Mouse (Mus musculus): ENCODE measurements around the gene Lyzl6. TPM values are rescaled to one million over a fixed set of nuclear protein-coding genes. Genes with fewer than 3 reads are reported as not detected.
"Not testable (repeated sequence)": the region's sequence is repeated elsewhere in the genome, so short reads cannot be mapped to it uniquely, and the experiment has no call there.

The Lyzl6 gene
- polyA plus RNA-seq (2016; fragmentation: Nextera tagmentation; extraction: Ambion mirVana): not detected in 2 replicates

DNA sequence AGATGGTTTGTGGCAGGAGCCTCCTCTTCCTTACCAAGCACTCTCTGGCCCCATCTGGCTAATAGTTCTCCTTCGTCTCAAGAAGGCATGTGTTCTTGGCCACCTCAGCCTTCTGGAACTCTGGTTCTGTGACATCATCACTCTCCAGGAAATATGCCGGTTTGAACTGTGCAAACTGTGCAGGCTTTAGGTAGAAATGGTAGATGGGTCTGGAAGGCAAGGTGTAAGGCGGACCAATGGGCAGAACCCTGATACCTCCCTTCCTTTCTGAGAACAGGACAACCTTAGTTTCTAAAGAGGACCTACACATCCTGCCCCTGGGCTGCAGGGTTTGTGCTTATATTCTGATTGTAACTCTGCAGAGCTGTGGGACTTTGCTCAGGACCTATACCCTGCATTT, at the start of gene Lyzl6:
Lyzl6 (minus strand) TSS at position 101 of the 400 bp plus-strand sequence.
- DNase-seq (ENCODE audit: low spot score): no peak
- Histone ChIP-seq H3K27ac (no peak within 1 kb of the TSS), H3K36me3 (no peaks in the 10 kb centered on the region), H3K4me3 (no peak within 1 kb of the TSS), H3K27me3 (ENCODE audit: insufficient read depth, poor library complexity, severe bottlenecking) (peaks cover 51% of the 10 kb centered on the region), H3K4me1 (no peaks in the 10 kb centered on the region), H3K9me3 (no peaks in the 10 kb centered on the region)
- WGBS: 66% methylated on average over 3 of the region's 3 CpGs

DNA sequence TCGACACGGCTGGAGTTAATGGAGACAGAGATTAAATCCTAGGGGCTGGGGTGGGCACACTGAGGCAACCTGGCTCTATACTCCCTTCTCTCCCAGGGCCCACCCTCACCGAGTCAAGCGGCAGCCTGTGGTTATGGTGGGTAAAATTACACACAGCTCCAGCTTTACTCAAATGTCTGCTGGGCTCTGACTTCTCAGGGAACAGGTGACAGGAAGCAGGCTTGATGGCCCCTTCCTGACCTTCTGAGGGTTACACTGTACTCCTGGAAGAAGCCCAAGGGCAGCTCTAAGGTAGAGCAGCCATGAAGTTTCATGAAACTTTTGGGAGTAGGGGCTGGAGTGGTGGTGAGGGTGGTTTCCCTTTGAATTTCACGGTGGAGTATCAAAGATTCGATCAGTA, 48.0 kb upstream of the Lyzl6 start:
- Histone ChIP-seq H3K4me3 (no peak overlapping the region), H3K36me3 (peaks cover 58% of the 10 kb centered on the region), H3K27me3 (ENCODE audit: insufficient read depth, poor library complexity, severe bottlenecking) (no peaks in the 10 kb centered on the region), H3K4me1 (peaks cover 71% of the 10 kb centered on the region), H3K27ac (peak overlapping the region; percentile 2; the same call in 1 of the 2 replicates), H3K9me3 (no peaks in the 10 kb centered on the region)
- no peak for DNase-seq (ENCODE audit: low spot score)
- 70% methylated on average over 6 of the region's 6 CpGs for WGBS

DNA sequence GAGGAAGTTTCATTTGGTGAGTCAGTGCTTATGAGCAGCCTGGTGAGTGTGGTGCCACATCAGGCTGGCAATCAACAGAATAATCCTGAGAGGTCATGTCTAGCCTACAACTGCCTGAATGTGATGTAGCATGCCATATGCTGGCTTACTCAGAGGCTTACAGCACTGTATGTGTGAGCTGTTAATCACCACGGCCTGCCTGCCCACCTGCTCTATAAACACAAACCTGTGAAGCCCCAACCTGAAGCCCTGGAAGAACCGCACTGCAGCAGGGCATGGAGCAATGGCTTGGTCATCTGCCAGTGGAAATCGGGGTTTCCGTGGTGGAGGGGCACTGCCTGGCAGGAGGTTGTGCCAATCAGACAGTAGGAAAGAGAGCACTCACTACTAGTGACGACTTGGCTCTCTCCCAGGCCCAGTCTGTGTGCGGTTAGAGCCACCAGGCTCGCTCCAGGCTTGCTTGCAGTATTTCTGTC, 46.6 kb upstream of the Lyzl6 start:
- peaks cover 56% of the 10 kb centered on the region for H3K4me1 ChIP-seq
- no peak overlapping the region for H3K4me3 ChIP-seq
- H3K9me3 ChIP-seq: no peaks in the 10 kb centered on the region
- H3K27ac ChIP-seq: no peak overlapping the region
- H3K27me3 ChIP-seq (ENCODE audit: insufficient read depth, poor library complexity, severe bottlenecking): no peaks in the 10 kb centered on the region
- H3K36me3 ChIP-seq: peaks cover 73% of the 10 kb centered on the region
- no peak for DNase-seq (ENCODE audit: low spot score)
- WGBS: 90% methylated on average over 7 of the region's 7 CpGs

DNA sequence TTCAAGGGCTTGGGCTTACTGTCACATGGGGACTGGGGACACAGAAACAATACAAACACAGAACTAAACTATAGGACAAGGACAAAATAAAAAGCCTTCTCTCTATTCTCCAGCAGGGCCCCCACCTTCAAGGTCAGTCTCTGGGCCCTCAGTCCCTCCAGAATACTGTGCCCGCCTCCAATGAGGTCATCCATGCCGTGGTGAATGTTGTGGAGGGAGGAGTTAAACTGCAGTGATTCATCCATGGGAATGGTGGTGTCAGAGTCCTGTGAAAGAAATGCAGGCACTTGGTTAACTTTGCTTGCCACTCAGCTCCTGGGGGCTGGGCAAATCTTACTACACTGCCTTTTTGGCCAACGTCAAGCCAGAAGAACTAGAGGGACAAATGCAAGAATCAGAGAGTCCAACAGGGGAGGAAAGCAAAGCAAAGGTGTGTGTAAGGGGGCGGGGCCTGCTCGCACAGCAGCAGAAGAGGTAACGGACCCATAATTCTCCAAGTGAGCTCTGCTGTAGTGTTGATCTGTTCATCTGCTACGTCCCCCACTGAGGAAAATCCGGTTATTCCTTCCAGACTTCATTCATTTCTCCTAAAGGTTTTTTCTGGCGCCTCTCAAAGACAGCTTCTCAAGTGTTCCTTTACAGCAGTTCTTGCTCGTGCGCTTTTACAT, 45.1 kb upstream of the Lyzl6 start:
- H3K27ac ChIP-seq: peak overlapping the region; percentile 64
- WGBS: 82% methylated on average over 11 of the region's 11 CpGs

DNA sequence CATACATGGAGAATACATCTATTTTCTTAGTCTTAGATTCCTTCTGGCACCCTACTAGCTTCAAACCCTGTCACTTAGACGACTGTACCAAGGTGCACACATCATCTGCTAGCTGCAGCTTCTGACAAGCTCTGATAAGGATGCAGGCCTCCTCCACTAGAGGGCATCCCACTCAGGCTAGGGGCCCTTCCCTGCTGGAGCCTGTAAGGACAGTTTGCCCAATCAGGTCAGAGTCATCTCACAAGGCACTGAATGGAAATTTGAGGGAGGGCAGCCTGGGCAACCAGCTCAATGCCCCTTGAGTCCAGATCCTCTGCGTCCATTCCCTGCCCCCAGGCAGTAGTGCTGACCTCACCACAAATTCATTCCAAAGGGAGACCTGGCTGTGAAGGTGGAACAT, 38.4 kb upstream of the Lyzl6 start:
- H3K36me3 ChIP-seq: peaks cover 60% of the 10 kb centered on the region
- H3K27me3 ChIP-seq (ENCODE audit: insufficient read depth, poor library complexity, severe bottlenecking); H3K4me3 ChIP-seq; H3K9me3 ChIP-seq; H3K27ac ChIP-seq; H3K4me1 ChIP-seq: not testable (repeated sequence)
- DNase-seq (ENCODE audit: low spot score): peak; percentile 82
- 34% methylated on average over 2 of the region's 2 CpGs for WGBS

More for the DNA sequence above, 45.1 kb upstream of the Lyzl6 start:
- Histone ChIP-seq H3K27me3 (ENCODE audit: insufficient read depth, poor library complexity, severe bottlenecking) (no peaks in the 10 kb centered on the region), H3K4me1 (peaks cover 42% of the 10 kb centered on the region), H3K4me3 (no peak overlapping the region), H3K36me3 (peaks cover 85% of the 10 kb centered on the region), H3K9me3 (no peaks in the 10 kb centered on the region)
- DNase-seq (ENCODE audit: low spot score): no peak

- Histone ChIP-seq H3K27ac (no peak overlapping the region), H3K27me3 (ENCODE audit: insufficient read depth, poor library complexity, severe bottlenecking) (no peaks in the 10 kb centered on the region), H3K36me3 (peaks cover 45% of the 10 kb centered on the region), H3K4me1 (no peaks in the 10 kb centered on the region), H3K9me3 (no peaks in the 10 kb centered on the region), H3K4me3 (no peak overlapping the region)
- no peak for DNase-seq (ENCODE audit: low spot score)
- WGBS: 44% methylated on average over 3 of the region's 3 CpGs
Measured at GRCm38 (mm10) chr11:103675556-103675955, 36.9 kb upstream of the Lyzl6 start.

DNA sequence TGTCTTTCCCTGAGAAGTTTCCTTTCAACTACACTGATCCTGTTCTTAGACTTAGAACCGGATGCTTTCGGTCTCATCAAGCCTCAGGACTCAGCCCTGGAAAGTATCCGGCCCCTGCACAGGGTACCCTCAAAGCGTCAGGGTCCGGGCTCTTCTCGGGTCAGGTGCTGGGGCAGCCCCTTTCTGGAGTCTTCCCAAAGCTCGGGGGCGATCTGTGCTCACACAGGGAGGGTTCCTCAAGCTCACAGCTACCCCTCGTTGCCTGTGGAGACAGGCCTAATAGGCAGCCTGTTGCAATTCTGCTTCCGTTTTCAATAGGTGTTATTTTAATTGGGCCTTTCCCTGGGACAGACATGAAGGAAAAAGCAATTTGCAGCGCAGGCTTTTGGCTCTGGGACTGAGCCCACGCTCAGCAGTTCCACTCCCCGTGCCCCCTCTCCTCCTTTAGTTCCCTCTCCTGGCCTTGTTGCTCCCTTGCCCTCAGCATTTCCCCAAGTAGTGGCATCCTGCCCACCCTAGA, 28.3 kb upstream of the Lyzl6 start:
- no peaks in the 10 kb centered on the region for H3K9me3 ChIP-seq
- H3K27ac ChIP-seq: no peak overlapping the region
- DNase-seq (ENCODE audit: low spot score): no peak
- no peaks in the 10 kb centered on the region for H3K36me3 ChIP-seq
- peaks cover 7% of the 10 kb centered on the region; the same call in 1 of the 2 replicates for H3K4me1 ChIP-seq
- no peak overlapping the region for H3K4me3 ChIP-seq
- H3K27me3 ChIP-seq (ENCODE audit: insufficient read depth, poor library complexity, severe bottlenecking): peaks cover 9% of the 10 kb centered on the region
- WGBS: 63% methylated on average over 13 of the region's 13 CpGs

DNA sequence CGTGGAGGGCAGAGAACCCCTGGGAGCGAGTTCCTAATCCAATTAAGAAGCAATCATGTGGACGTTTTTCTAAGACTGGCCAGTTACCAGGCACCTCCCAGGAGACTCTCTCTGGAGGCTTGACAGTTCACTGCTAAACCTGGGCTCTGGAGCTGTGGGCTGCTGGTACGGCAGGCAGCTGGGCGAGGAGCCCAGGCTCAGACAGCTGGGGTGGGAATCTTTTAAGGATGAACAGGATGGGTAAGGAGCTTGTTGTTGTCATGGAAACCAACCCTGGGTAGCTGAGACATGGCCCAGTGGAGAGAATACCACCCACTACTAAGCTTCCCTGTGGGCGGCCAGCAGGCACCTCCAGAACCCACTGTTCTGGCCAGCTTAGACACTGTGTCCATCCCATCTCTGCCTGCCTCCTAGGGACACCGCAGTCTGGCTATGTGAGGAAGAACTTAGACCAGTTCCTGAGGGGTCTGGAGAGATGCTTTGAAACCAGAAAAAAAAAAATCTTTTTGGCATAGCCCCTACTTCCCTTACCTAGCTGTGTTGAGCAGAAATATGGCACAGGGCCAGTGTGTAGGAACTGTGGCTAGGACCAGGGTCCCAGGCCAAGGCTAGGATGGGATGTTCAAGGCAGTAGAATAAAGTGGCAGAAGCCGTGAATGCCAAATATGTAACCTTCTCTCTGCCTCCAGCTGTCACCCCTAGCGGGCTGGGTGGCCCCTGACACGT, 27.7 kb upstream of the Lyzl6 start:
- no peaks in the 10 kb centered on the region for H3K36me3 ChIP-seq
- WGBS: 32% methylated on average over 10 of the region's 10 CpGs
- no peak for DNase-seq (ENCODE audit: low spot score)

GRCm38 (mm10) chr11:103665695-103666094, 27.0 kb upstream of the Lyzl6 start:
- H3K4me3 ChIP-seq: no peak overlapping the region
- no peak for DNase-seq (ENCODE audit: low spot score)
- WGBS: 42% methylated on average over 1 of the region's 1 CpGs
- H3K36me3 ChIP-seq: no peaks in the 10 kb centered on the region
- no peaks in the 10 kb centered on the region for H3K9me3 ChIP-seq
- no peak overlapping the region for H3K27ac ChIP-seq
- peaks cover 9% of the 10 kb centered on the region for H3K27me3 ChIP-seq (ENCODE audit: insufficient read depth, poor library complexity, severe bottlenecking)
- H3K4me1 ChIP-seq: peaks cover 7% of the 10 kb centered on the region; the same call in 1 of the 2 replicates

More for the DNA sequence above, 27.7 kb upstream of the Lyzl6 start:
- peaks cover 7% of the 10 kb centered on the region; the same call in 1 of the 2 replicates for H3K4me1 ChIP-seq
- peaks cover 9% of the 10 kb centered on the region for H3K27me3 ChIP-seq (ENCODE audit: insufficient read depth, poor library complexity, severe bottlenecking)
- H3K4me3 ChIP-seq: no peak overlapping the region
- H3K9me3 ChIP-seq: no peaks in the 10 kb centered on the region
- H3K27ac ChIP-seq: no peak overlapping the region

- peaks cover 7% of the 10 kb centered on the region; the same call in 1 of the 2 replicates for H3K4me1 ChIP-seq
- no peaks in the 10 kb centered on the region for H3K36me3 ChIP-seq
- no peaks in the 10 kb centered on the region for H3K9me3 ChIP-seq
- no peak overlapping the region for H3K4me3 ChIP-seq
- H3K27me3 ChIP-seq (ENCODE audit: insufficient read depth, poor library complexity, severe bottlenecking): peaks cover 9% of the 10 kb centered on the region
- no peak for DNase-seq (ENCODE audit: low spot score)
- 82% methylated on average over 8 of the region's 8 CpGs for WGBS
- no peak overlapping the region for H3K27ac ChIP-seq
Measured at GRCm38 (mm10) chr11:103663119-103663518, 24.4 kb upstream of the Lyzl6 start.

DNA sequence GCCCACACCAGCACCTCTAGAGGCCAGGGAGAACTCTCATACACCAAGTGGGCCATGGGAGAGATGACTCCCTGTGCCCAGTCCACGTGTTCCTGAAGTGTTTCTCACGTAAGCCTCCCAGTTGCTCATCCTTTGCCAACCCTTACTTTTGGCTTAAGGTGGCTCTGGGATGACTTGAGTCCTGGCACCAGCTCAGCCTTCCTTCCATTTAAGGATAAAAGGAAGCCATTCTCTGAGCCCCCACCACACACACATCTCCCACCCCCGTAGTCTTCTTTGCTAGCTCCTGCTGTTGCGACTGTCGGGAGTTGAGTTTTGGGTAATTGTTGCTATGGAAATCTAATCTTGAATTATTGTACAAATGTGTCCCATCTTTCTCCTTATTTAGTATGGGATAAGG, 23.9 kb upstream of the Lyzl6 start:
- Histone ChIP-seq H3K27ac (no peak overlapping the region), H3K4me1 (peaks cover 7% of the 10 kb centered on the region; the same call in 1 of the 2 replicates), H3K36me3 (no peaks in the 10 kb centered on the region), H3K27me3 (ENCODE audit: insufficient read depth, poor library complexity, severe bottlenecking) (peaks cover 8% of the 10 kb centered on the region), H3K9me3 (no peaks in the 10 kb centered on the region), H3K4me3 (no peak overlapping the region)
- DNase-seq (ENCODE audit: low spot score): no peak
- 84% methylated on average over 5 of the region's 5 CpGs for WGBS

DNA sequence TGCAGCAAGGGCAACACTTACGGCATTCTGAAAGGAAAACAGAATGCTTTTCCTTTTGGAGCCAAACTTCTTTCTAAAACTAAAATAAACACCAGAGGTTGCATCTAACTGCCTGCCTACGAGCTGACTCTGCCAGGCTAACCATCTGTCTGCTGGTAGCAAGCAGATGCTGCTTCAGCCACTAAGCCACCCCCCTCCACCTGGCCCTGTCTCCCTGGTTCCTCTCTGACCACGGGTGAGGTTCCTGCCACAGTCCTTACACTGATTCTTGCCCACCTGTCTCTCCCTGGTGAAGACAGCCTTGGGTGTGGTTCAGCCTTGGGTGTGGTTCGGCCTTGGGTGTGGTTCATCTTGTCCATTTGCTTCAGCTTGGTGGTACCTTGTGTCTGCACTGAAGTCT, 23.2 kb upstream of the Lyzl6 start:
- H3K9me3 ChIP-seq: no peaks in the 10 kb centered on the region
- no peaks in the 10 kb centered on the region for H3K36me3 ChIP-seq
- no peak overlapping the region for H3K27ac ChIP-seq
- 55% methylated on average over 4 of the region's 4 CpGs for WGBS
- H3K4me1 ChIP-seq: peaks cover 7% of the 10 kb centered on the region; the same call in 1 of the 2 replicates
- peaks cover 1% of the 10 kb centered on the region for H3K27me3 ChIP-seq (ENCODE audit: insufficient read depth, poor library complexity, severe bottlenecking)
- no peak overlapping the region for H3K4me3 ChIP-seq
- no peak for DNase-seq (ENCODE audit: low spot score)

DNA sequence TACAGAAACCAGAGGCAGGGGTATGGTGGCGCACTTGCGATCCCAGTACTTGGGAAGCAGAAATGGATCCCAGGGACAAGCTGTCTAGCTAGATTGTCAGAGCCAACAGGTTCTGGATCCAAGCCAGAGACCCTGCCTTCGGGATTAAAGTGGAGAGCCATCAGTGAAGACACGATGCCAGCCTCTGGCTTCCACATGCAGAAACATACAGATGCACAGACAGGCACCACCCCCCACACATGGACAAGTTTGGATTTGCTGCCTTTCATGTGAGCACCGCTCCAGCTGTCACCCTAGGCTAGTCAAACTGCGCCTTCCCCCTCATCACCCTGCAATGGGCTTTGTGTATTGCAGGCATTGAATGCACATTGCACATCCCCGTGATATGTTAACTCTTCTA, 19.5 kb upstream of the Lyzl6 start:
- Histone ChIP-seq H3K27ac (no peak overlapping the region), H3K9me3 (no peaks in the 10 kb centered on the region), H3K36me3 (no peaks in the 10 kb centered on the region), H3K4me3 (no peak overlapping the region), H3K27me3 (ENCODE audit: insufficient read depth, poor library complexity, severe bottlenecking) (peaks cover 28% of the 10 kb centered on the region), H3K4me1 (no peaks in the 10 kb centered on the region)
- no peak for DNase-seq (ENCODE audit: low spot score)
- WGBS: 80% methylated on average over 7 of the region's 7 CpGs

Measured in heart, embryonic 10.5 days (tissue).